Mouse (Mus musculus): ENCODE measurements around the gene Gm13276. TPM values are rescaled to one million over a fixed set of nuclear protein-coding genes. Genes with fewer than 3 reads are reported as not detected.
"Not testable (repeated sequence)": the region's sequence is repeated elsewhere in the genome, so short reads cannot be mapped to it uniquely, and the experiment has no call there.

The Gm13276 gene
- total RNA-seq, 2 experiments from 2014 or later: not detected

- DNase-seq (ENCODE audit: low spot score in 2 of 2): not testable (repeated sequence)
Observed at GRCm38 (mm10) chr4:88781831-88782230, 3.7 kb upstream of the Gm13276 start, which contains the start of gene Ifnz. TSS of gene Ifnz (plus strand) at chr4:88782131.

GRCm38 (mm10) chr4:88782335-88782734, 3.2 kb upstream of the Gm13276 start:
- DNase-seq (ENCODE audit: low spot score in 2 of 2): not testable (repeated sequence)

- peak; percentile 14 to 16 for DNase-seq (ENCODE audit: low spot score in 2 of 2)
Observed at GRCm38 (mm10) chr4:88788402-88788801, 2.9 kb downstream of the Gm13276 start, which contains the start of gene Gm13277. TSS of gene Gm13277 (plus strand) at chr4:88788632.

- DNase-seq (ENCODE audit: low spot score in 2 of 2): not testable (repeated sequence)
Observed at GRCm38 (mm10) chr4:88791250-88791649, 5.7 kb downstream of the Gm13276 start, which contains the start of gene Gm13278. TSS of gene Gm13278 (plus strand) at chr4:88791550.

- DNase-seq (ENCODE audit: low spot score in 2 of 2): peak; percentile 34 to 37
Observed at GRCm38 (mm10) chr4:88793936-88794675, 8.6 kb downstream of the Gm13276 start, which contains the start of gene Gm13275. TSS of gene Gm13275 (plus strand) at chr4:88794487.

GRCm38 (mm10) chr4:88797097-88797496, 11.6 kb downstream of the Gm13276 start, which contains the start of gene Gm13279:
TSS of gene Gm13279 (plus strand) at chr4:88797397.
- DNase-seq (ENCODE audit: low spot score in 2 of 2): not testable (repeated sequence)

- not testable (repeated sequence) for DNase-seq (ENCODE audit: low spot score in 2 of 2)
Observed at GRCm38 (mm10) chr4:88799365-88799764, 13.9 kb downstream of the Gm13276 start, which contains the start of gene Gm13285. TSS of gene Gm13285 (plus strand) at chr4:88799665.

GRCm38 (mm10) chr4:88802954-88803353, 17.4 kb downstream of the Gm13276 start, which contains the start of gene Gm13287:
TSS of gene Gm13287 (plus strand) at chr4:88803254.
- not testable (repeated sequence) for DNase-seq (ENCODE audit: low spot score in 2 of 2)

GRCm38 (mm10) chr4:88805231-88805630, 19.7 kb downstream of the Gm13276 start, which contains the start of gene Gm13288:
TSS of gene Gm13288 (plus strand) at chr4:88805531.
- DNase-seq (ENCODE audit: low spot score in 2 of 2): not testable (repeated sequence)

GRCm38 (mm10) chr4:88805761-88806160, 20.3 kb downstream of the Gm13276 start:
- not testable (repeated sequence) for DNase-seq (ENCODE audit: low spot score in 2 of 2)

- no peak for DNase-seq (ENCODE audit: low spot score in 2 of 2)
Observed at GRCm38 (mm10) chr4:88815928-88816327, 30.4 kb downstream of the Gm13276 start, which contains the start of gene Ifna7. TSS of gene Ifna7 (plus strand) at chr4:88816228.

GRCm38 (mm10) chr4:88819659-88820058, 34.1 kb downstream of the Gm13276 start, which contains the start of gene Ifna11:
TSS of gene Ifna11 (plus strand) at chr4:88819959.
- no peak for DNase-seq (ENCODE audit: low spot score in 2 of 2)

GRCm38 (mm10) chr4:88822995-88823394, 37.5 kb downstream of the Gm13276 start:
- no peak for DNase-seq (ENCODE audit: low spot score in 2 of 2)

- DNase-seq (ENCODE audit: low spot score in 2 of 2): not testable (repeated sequence)
Observed at GRCm38 (mm10) chr4:88827116-88827515, 41.6 kb downstream of the Gm13276 start, which contains the start of gene Ifna6. TSS of gene Ifna6 (plus strand) at chr4:88827416.

- no peak for DNase-seq (ENCODE audit: low spot score in 2 of 2)
Observed at GRCm38 (mm10) chr4:88830523-88830922, 45.0 kb downstream of the Gm13276 start.

GRCm38 (mm10) chr4:88835225-88835624, 49.7 kb downstream of the Gm13276 start, which contains the start of gene Ifna5:
TSS of gene Ifna5 (plus strand) at chr4:88835525.
- DNase-seq (ENCODE audit: low spot score in 2 of 2): not testable (repeated sequence)

Other genes starting within 250 kb of the Gm13276 start
- gene Ifna15, start 227.5 kb upstream of the Gm13276 start, total RNA-seq (2021): not detected
- gene Ifna14, start 213.9 kb upstream of the Gm13276 start, total RNA-seq (2021): not detected
- gene Ifna9, start 193.3 kb upstream of the Gm13276 start, total RNA-seq (2021): not detected
- gene Ifna12, start 182.3 kb upstream of the Gm13276 start, total RNA-seq (2021): not detected
- gene C87499, start 151.3 kb upstream of the Gm13276 start, total RNA-seq (2021): not detected
- not detected for gene Ifna13, start 141.2 kb upstream of the Gm13276 start, total RNA-seq (2021)
- gene Ifna16, start 108.8 kb upstream of the Gm13276 start, total RNA-seq (2021): not detected
- gene Ifna2, start 101.8 kb upstream of the Gm13276 start, total RNA-seq (2021): not detected
- gene Ifnab, start 94.3 kb upstream of the Gm13276 start, total RNA-seq (2021): not detected
- under 1 TPM; 0.31 to 0.48 TPM for gene Gm26566, start 63.9 kb upstream of the Gm13276 start, total RNA-seq (2021)
- gene Klhl9, start 63.2 kb upstream of the Gm13276 start, total RNA-seq (2021): 10 to 100 TPM; 85.2 to 88.5 TPM
- not detected for gene Gm13271, start 30.8 kb upstream of the Gm13276 start, total RNA-seq (2021)
- not detected for gene Gm13283, start 25.6 kb upstream of the Gm13276 start, total RNA-seq (2021)
- not detected for gene Gm13290, start 11.9 kb upstream of the Gm13276 start, total RNA-seq (2021)
- gene Gm13289, start 8.8 kb upstream of the Gm13276 start, total RNA-seq (2021): not detected
- gene Gm13272, start 5.9 kb upstream of the Gm13276 start, total RNA-seq (2021): not detected
- not detected for gene Ifnz, start 3.6 kb upstream of the Gm13276 start, total RNA-seq (2021)
- gene Gm13277, start 2.9 kb downstream of the Gm13276 start, total RNA-seq (2021): not detected
- not detected for gene Gm13278, start 5.8 kb downstream of the Gm13276 start, total RNA-seq (2021)
- gene Gm13275, start 8.8 kb downstream of the Gm13276 start, total RNA-seq (2021): not detected
- not detected for gene Gm13279, start 11.7 kb downstream of the Gm13276 start, total RNA-seq (2021)
- gene Gm13285, start 14.0 kb downstream of the Gm13276 start, total RNA-seq (2021): under 1 TPM in 1 of 2 experiments, not detected in 1; 0.50 TPM
- gene Gm13287, start 17.5 kb downstream of the Gm13276 start, total RNA-seq (2021): not detected
- not detected for gene Gm13288, start 19.8 kb downstream of the Gm13276 start, total RNA-seq (2021)
- gene Ifna7, start 30.5 kb downstream of the Gm13276 start, total RNA-seq (2021): not detected
- gene Ifna11, start 34.2 kb downstream of the Gm13276 start, total RNA-seq (2021): not detected
- gene Ifna6, start 41.7 kb downstream of the Gm13276 start, total RNA-seq (2021): not detected
- gene Ifna5, start 49.8 kb downstream of the Gm13276 start, total RNA-seq (2021): not detected
- not detected for gene Ifna4, start 56.2 kb downstream of the Gm13276 start, total RNA-seq (2021)
- not detected for gene Ifna1, start 64.4 kb downstream of the Gm13276 start, total RNA-seq (2021)
- not detected for gene Ifne, start 94.5 kb downstream of the Gm13276 start, total RNA-seq (2021)